Mouse (Mus musculus) embryonic fibroblast, embryonic 13.5 days (primary cell): ENCODE measurements around the gene Gm29776. TPM values are rescaled to one million over a fixed set of nuclear protein-coding genes. Genes with fewer than 3 reads are reported as not detected.

Source experiments
- H3K27ac ChIP-seq: 2 replicates; pipeline ENCODE4 v1.5.1; 2012; ENCODE audit warnings: low read length, control low read depth, inconsistent platforms; ENCODE audit not compliant: insufficient read depth
- H3K4me1 ChIP-seq: 2 replicates; pipeline ENCODE4 v1.6.1; 2011; ENCODE audit warnings: low read length; ENCODE audit not compliant: control insufficient read depth, insufficient read depth
- H3K4me3 ChIP-seq: 2 replicates; pipeline ENCODE4 v1.5.1; 2011; ENCODE audit warnings: mild to moderate bottlenecking, control low read depth, low read length; ENCODE audit not compliant: insufficient read depth
- CTCF ChIP-seq: IDR thresholded peaks from 2 replicates; pipeline ENCODE4 v1.5.1; 2011; ENCODE audit warnings: mild to moderate bottlenecking, control low read depth, low read length, moderate library complexity, borderline replicate concordance; ENCODE audit not compliant: insufficient read depth
- POLR2A ChIP-seq: IDR thresholded peaks from 2 replicates; pipeline ENCODE4 v1.6.1; 2011; ENCODE audit warnings: low read depth, mild to moderate bottlenecking, control low read depth, low read length, moderate library complexity
- polyA plus RNA-seq: library from polyadenylated mRNA; stranded (reverse); fragments of >200 nt; gene quantifications from 2 replicates; pipeline ENCODE4 v1.2.4, GENCODE M21; 2011; ENCODE audit warnings: low read depth; ENCODE audit not compliant: missing spikeins, insufficient read length

The Gm29776 gene
- not detected in 2 replicates for polyA plus RNA-seq

DNA sequence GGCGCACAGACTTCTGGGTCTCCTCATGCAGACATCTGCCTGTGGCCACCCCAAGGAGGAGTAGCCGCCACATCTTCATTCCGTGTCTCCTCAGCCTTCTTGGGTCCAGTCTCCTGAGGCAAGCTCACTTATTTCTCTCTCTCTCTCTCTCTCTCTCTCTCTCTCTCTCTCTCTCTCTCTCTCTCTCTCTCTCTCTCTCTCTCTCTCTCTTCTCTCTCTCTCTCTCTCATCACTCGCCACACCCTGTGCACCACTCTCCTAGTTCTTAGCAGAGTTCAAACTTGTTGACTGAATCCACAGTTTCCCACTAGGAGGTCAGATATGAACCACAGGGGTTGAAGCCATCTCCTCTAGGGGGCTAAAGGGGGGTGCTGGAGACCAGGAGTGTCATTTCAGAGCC lies at the start of gene Gm29776:
Gene Gm29776 (minus strand): TSS at position 101 of the 400 bp plus-strand sequence.
- H3K4me1 ChIP-seq = no peaks in the 10 kb centered on the region
- TF ChIP-seq POLR2A (no peak), CTCF (no peak)

DNA sequence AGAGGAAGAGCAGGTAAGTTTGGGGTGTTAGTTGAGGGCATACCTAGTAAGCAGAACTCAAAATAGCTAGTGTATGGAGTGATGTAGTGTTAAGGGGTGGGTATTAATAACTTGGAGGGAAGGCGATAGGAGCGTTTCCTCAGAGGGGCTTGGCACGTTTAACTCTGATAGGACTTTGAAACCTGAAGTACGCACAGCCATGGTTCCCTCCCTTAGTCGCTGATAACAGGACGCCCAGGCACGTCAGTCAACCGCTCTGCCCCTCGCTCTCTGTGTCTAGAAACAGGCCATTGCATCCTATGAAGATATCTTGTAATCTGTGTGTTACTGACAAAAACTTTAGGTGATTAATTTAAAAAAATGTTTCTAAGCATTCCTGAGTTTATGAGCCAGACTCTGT lies 47.4 kb upstream of the Gm29776 start:
- Histone ChIP-seq H3K4me3 (no peak overlapping the region), H3K27ac (no peak overlapping the region), H3K4me1 (no peaks in the 10 kb centered on the region)
- TF ChIP-seq CTCF (no peak), POLR2A (no peak)

More for the DNA sequence above, at the start of gene Gm29776:
- no peak within 1 kb of the TSS for H3K4me3 ChIP-seq
- no peak within 1 kb of the TSS for H3K27ac ChIP-seq

DNA sequence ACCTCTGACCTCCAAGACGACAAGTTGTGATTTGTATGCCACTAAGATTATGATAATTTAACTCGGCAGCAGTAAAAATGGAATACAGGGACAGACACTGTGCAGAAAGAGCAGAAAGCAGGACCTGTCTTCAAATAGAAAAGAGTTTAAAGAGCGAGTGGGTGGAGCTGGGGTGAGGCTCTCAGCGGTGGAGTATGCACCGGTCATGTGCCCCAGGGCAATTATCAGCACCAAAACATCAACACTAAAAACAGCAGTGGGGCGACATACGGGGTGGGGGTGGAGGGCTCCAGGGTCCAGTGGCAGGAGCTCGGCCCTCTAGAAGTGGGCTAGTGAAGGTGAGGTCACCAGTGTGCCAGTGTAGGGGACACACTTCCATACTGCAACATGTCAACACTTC lies 45.8 kb upstream of the Gm29776 start:
- no peak for TF ChIP-seq POLR2A

DNA sequence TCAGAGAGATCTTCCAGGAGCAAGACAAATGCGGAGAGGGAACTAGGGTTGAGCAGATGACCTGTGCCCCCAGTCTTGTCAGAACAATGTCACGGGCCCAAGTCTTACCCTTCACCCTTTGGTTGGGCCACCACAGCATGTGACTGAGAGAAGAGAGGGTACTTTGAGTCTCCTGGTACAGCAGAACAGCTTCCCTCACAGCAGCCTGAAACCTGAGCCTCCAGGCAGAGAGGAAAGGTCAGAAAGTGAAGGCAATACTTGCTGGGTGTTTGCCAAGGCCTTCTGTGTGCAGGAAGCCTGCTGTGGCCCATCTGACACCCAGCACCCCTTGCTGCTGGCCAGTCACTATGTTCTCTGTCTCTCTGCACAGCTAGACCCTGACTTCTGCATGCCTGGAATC lies 43.7 kb upstream of the Gm29776 start:
- TF ChIP-seq CTCF = no peak
- no peak for TF ChIP-seq POLR2A
- no peak overlapping the region for H3K4me3 ChIP-seq
- no peak overlapping the region for H3K27ac ChIP-seq
- H3K4me1 ChIP-seq = no peaks in the 10 kb centered on the region

More for the DNA sequence above, 45.8 kb upstream of the Gm29776 start:
- H3K4me3 ChIP-seq = no peak overlapping the region
- H3K27ac ChIP-seq = no peak overlapping the region
- no peaks in the 10 kb centered on the region for H3K4me1 ChIP-seq

DNA sequence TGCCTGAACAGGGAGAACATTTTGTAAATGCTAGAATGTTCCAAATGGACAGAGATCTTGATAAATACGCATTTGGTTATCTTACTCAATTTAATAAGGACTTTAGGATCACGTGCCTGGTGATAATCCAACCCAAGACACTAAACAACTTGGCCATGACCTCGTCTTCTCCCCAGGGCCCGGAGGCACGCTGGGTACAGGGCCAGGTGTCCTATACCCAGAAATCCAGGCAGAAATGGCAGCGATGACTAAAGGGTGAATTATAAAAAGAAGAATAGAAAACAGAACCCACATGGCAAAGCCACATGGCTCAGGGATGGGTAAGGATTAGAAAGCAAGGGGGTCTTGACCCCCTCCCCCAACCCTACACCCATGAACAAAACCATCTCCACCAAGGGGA lies 43.1 kb upstream of the Gm29776 start:
- no peaks in the 10 kb centered on the region for H3K4me1 ChIP-seq
- H3K4me3 ChIP-seq = no peak overlapping the region
- H3K27ac ChIP-seq = no peak overlapping the region
- TF ChIP-seq POLR2A = no peak
- no peak for TF ChIP-seq CTCF

DNA sequence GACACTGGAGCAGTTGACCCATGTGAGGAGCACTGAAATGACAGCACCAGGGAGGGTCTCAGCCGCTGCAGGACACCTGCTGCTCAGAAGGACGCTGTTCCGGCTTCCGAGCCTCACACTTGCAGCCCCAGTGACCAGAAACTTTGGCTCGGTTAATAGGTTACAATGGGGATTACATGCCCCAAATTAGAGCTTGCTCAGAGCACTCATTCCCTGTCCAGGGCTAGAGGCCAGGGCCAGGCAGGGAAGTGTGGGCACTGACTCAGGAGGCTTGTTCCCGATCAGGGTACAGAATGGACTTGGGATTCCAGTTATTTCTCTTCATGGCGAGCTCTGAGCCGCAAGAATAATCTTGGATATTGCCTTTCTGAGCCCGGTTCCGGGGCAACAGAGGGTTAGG lies 39.0 kb upstream of the Gm29776 start:
- no peak overlapping the region for H3K27ac ChIP-seq
- no peak overlapping the region for H3K4me3 ChIP-seq

DNA sequence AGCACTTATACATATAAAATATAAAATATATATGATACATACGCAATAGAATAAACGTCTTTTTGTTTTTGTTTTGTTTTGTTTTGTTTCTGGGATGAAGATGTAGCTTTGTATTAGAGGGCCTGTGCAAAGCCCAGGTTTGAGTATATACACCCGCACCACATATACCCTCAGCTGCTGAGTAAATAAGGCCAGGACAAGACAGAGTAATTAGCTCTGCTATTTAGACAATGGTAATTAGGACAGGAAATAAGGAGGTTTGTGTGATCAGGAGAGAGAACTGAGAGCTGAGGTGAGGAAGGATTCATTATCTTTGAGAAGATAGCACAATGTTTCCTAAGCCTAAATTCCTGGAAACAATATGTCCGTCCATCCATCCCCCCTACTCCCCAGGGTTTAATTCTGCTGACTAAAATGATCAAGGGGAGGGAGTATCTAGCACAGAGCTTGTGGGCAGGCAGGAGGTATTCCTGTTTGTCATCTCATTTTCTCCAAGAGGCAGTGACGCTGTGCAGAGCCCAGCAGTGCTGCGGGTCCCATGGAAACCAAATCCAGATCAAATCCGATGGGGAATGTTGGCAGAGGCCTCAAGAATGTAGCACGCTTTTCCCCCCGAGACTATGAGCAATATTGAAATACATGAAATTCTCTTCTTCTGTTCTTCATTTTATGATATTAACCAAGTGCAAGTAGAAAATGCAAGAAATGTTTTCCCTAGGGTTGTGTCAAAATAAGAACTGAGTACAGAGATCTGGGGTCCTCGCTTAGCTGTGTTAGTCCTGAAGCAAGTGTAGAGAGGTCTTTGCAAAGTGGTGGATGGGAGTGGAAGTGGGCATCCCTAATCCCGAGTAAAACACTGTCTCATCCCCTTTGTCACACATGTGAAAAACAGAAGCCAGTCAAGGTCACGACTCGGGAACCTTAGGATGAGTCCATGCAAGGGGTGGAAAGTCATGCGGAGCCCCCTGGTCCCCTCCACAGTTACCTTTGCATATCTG lies 38.2 kb upstream of the Gm29776 start:
- no peak for TF ChIP-seq CTCF
- no peak for TF ChIP-seq POLR2A
- no peak overlapping the region for H3K27ac ChIP-seq
- no peak overlapping the region for H3K4me3 ChIP-seq

More for the DNA sequence above, 39.0 kb upstream of the Gm29776 start:
- TF ChIP-seq CTCF = no peak
- TF ChIP-seq POLR2A = no peak
- no peaks in the 10 kb centered on the region for H3K4me1 ChIP-seq

DNA sequence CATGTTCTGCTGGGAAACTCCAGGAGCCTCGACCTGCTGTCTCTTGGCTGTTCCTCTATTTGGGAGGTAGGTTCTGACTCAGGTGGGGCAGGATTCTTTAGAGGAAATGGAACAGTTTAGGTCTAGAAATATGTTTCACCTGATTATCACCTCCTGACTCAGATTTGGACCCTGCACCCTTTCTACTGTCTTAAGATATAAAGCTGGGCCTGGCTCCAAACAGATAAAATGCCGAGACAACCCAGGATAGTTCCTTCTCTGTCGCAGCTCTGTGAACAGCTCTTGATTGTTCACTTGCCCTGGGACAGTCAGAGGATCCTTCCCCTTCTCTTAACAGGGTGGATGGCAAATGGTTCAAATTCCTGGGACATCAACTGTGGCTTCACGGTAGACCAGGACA lies 36.6 kb upstream of the Gm29776 start:
- H3K4me3 ChIP-seq = no peak overlapping the region
- H3K27ac ChIP-seq = no peak overlapping the region
- no peaks in the 10 kb centered on the region for H3K4me1 ChIP-seq
- TF ChIP-seq CTCF (no peak), POLR2A (no peak)

More for the DNA sequence above, 38.2 kb upstream of the Gm29776 start:
- no peaks in the 10 kb centered on the region for H3K4me1 ChIP-seq

DNA sequence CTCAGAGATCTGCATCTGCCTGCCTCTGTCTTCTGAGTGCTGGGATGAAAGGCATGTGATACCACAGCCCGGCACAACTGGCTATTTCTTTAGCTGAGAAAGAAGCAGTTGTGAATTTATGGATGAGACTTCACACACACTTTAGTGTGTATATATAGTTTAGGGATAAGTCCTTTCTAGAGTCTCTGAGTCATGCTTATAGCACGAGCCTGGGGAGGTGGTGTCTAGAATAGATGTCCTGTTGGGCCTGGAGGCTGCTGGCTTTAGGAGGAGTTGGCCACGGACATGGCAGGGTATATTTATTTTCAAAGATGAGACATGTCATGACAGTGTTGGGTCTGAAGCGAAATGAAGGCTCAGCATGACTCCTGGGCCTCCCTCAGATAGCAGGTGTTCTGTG lies 35.4 kb upstream of the Gm29776 start:
- Histone ChIP-seq H3K27ac (no peak overlapping the region), H3K4me3 (no peak overlapping the region), H3K4me1 (no peaks in the 10 kb centered on the region)
- no peak for TF ChIP-seq POLR2A

DNA sequence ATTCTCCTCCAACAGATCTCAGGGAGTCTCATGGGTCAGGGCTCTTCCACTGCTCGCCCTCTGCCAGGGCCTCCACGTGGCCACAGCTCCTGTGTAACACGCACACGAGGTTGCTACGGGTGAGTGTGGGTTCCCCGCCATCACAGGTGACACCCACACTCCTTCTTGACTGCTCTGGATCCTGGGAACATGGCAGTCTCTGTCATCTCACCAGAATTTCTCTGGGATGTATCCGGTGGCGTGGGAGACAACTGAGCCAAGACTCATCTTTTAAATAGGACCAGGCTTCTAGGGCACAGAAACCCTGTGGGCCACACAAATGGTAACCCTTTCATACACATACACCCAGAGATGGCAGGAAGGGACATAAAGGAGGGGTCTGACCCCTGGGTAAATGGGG lies 33.6 kb upstream of the Gm29776 start:
- TF ChIP-seq CTCF = no peak
- no peak overlapping the region for H3K4me3 ChIP-seq
- H3K27ac ChIP-seq = no peak overlapping the region
- H3K4me1 ChIP-seq = no peaks in the 10 kb centered on the region
